In genomic region chr17:87459750-87460668, GRCm38 (mm10) we compare ENCODE assay signal across 7 mouse cellular contexts. TPM values are rescaled to one million over a fixed set of nuclear protein-coding genes. Genes with fewer than 3 reads are reported as not detected.
DNase-seq lines count a peak whose midpoint lies in the region; ATAC-seq lines count a peak whose summit lies in the region.

No protein-coding gene starts in this region.

- H3K9ac ChIP-seq in neural tube, embryonic 11.5 days (ENCODE audit: low read length): peak overlapping the region; percentile 35
- H3K9ac ChIP-seq in embryonic facial prominence, embryonic 11.5 days (replicated peaks; ENCODE audit: low read length): peak overlapping the region; percentile 25; the same call in 1 of the 2 replicates
- H3K9ac ChIP-seq in heart, embryonic 16.5 days (ENCODE audit: low read length): peak overlapping the region; percentile 68
- no peak overlapping the region for H3K9ac ChIP-seq in midbrain, embryonic 15.5 days

- 28% methylated on average over 14 of the region's 14 CpGs for WGBS in neural tube, embryonic 11.5 days
- 27% methylated on average over 14 of the region's 14 CpGs for WGBS in embryonic facial prominence, embryonic 11.5 days
- 7% methylated on average over 14 of the region's 14 CpGs for WGBS in heart, embryonic 16.5 days
- WGBS in limb, embryonic 10.5 days: 21% methylated on average over 14 of the region's 14 CpGs
- 16% methylated on average over 14 of the region's 14 CpGs for WGBS in midbrain, embryonic 15.5 days

- no peaks in the 10 kb centered on the region for H3K27me3 ChIP-seq in neural tube, embryonic 11.5 days (ENCODE audit: control insufficient read depth, insufficient read depth, low read length)
- H3K27me3 ChIP-seq in embryonic facial prominence, embryonic 11.5 days (ENCODE audit: control insufficient read depth, insufficient read depth, low read length): no peaks in the 10 kb centered on the region
- no peaks in the 10 kb centered on the region for H3K27me3 ChIP-seq in heart, embryonic 16.5 days (ENCODE audit: control insufficient read depth, insufficient read depth, low read length)
- peaks cover 20% of the 10 kb centered on the region; the same call in 1 of the 2 replicates for H3K27me3 ChIP-seq in limb, embryonic 10.5 days (ENCODE audit: low read depth, poor library complexity, severe bottlenecking)
- H3K27me3 ChIP-seq in midbrain, embryonic 15.5 days (replicated peaks): no peaks in the 10 kb centered on the region

- peaks cover 30% of the 10 kb centered on the region for H3K4me1 ChIP-seq in neural tube, embryonic 11.5 days (ENCODE audit: control insufficient read depth, insufficient read depth, low read length)
- H3K4me1 ChIP-seq in embryonic facial prominence, embryonic 11.5 days (ENCODE audit: control insufficient read depth, insufficient read depth, low read length): no peaks in the 10 kb centered on the region; the same call in 1 of the 2 replicates
- H3K4me1 ChIP-seq in heart, embryonic 16.5 days (ENCODE audit: control insufficient read depth, insufficient read depth, low read length): peaks cover 34% of the 10 kb centered on the region
- H3K4me1 ChIP-seq in limb, embryonic 10.5 days: peaks cover 37% of the 10 kb centered on the region
- peaks cover 39% of the 10 kb centered on the region for H3K4me1 ChIP-seq in midbrain, embryonic 15.5 days

- ATAC-seq in neural tube, embryonic 11.5 days (ENCODE audit: insufficient read depth, low FRiP score, low TSS enrichment): peak; percentile 36; the same call in 1 of the 2 replicates
- 0 out of 2 replicates have a peak, but pooled peaks have one; percentile 49 for ATAC-seq in embryonic facial prominence, embryonic 11.5 days (replicated peaks; ENCODE audit: insufficient number of reproducible peaks, low FRiP score, low TSS enrichment, low read depth)
- ATAC-seq in heart, embryonic 16.5 days (replicated peaks; ENCODE audit: extremely low read depth, insufficient read depth, low FRiP score): peak; percentile 25; the same call in 1 of the 2 replicates
- ATAC-seq in midbrain, embryonic 15.5 days (replicated peaks): 0 out of 2 replicates have a peak, but pooled peaks have one; percentile 49

- H3K27ac ChIP-seq in neural tube, embryonic 11.5 days (ENCODE audit: low read depth, low read length): peak overlapping the region; percentile 37; the same call in 1 of the 2 replicates
- H3K27ac ChIP-seq in embryonic facial prominence, embryonic 11.5 days (replicated peaks; ENCODE audit: low read depth, low read length): no peak overlapping the region
- peak overlapping the region; percentile 83 for H3K27ac ChIP-seq in heart, embryonic 16.5 days (ENCODE audit: low read length)
- peak overlapping the region; percentile 43; the same call in 1 of the 2 replicates for H3K27ac ChIP-seq in limb, embryonic 10.5 days
- H3K27ac ChIP-seq in midbrain, embryonic 15.5 days: peak overlapping the region; percentile 36

- peak overlapping the region; percentile 25 for H3K4me2 ChIP-seq in neural tube, embryonic 11.5 days (ENCODE audit: low read depth)
- peak overlapping the region; percentile 17; the same call in 1 of the 2 replicates for H3K4me2 ChIP-seq in embryonic facial prominence, embryonic 11.5 days (ENCODE audit: low read depth, low read length)
- H3K4me2 ChIP-seq in heart, embryonic 16.5 days (ENCODE audit: low read depth, low read length): peak overlapping the region; percentile 59
- peak overlapping the region; percentile 10; the same call in 1 of the 2 replicates for H3K4me2 ChIP-seq in midbrain, embryonic 15.5 days

- no peak overlapping the region for H3K4me3 ChIP-seq in neural tube, embryonic 11.5 days (ENCODE audit: low read depth, low read length)
- H3K4me3 ChIP-seq in embryonic facial prominence, embryonic 11.5 days (ENCODE audit: low read depth, low read length): no peak overlapping the region
- peak overlapping the region; percentile 23 for H3K4me3 ChIP-seq in heart, embryonic 16.5 days (ENCODE audit: low read length)
- peak overlapping the region; percentile 30 for H3K4me3 ChIP-seq in limb, embryonic 10.5 days
- no peak overlapping the region for H3K4me3 ChIP-seq in midbrain, embryonic 15.5 days

- no peaks in the 10 kb centered on the region for H3K36me3 ChIP-seq in neural tube, embryonic 11.5 days (ENCODE audit: control insufficient read depth, insufficient read depth, low read length)
- H3K36me3 ChIP-seq in embryonic facial prominence, embryonic 11.5 days (replicated peaks; ENCODE audit: control insufficient read depth, insufficient read depth, low read depth, low read length): no peaks in the 10 kb centered on the region
- no peaks in the 10 kb centered on the region for H3K36me3 ChIP-seq in heart, embryonic 16.5 days (ENCODE audit: control insufficient read depth, insufficient read depth)
- no peaks in the 10 kb centered on the region for H3K36me3 ChIP-seq in limb, embryonic 10.5 days
- H3K36me3 ChIP-seq in midbrain, embryonic 15.5 days (replicated peaks): no peaks in the 10 kb centered on the region

- H3K9me3 ChIP-seq in neural tube, embryonic 11.5 days (ENCODE audit: control insufficient read depth, low read length): no peaks in the 10 kb centered on the region
- no peaks in the 10 kb centered on the region for H3K9me3 ChIP-seq in embryonic facial prominence, embryonic 11.5 days (replicated peaks; ENCODE audit: control insufficient read depth, low read length)
- H3K9me3 ChIP-seq in heart, embryonic 16.5 days (replicated peaks; ENCODE audit: control insufficient read depth, low read length): no peaks in the 10 kb centered on the region
- H3K9me3 ChIP-seq in limb, embryonic 10.5 days (replicated peaks): no peaks in the 10 kb centered on the region
- no peaks in the 10 kb centered on the region for H3K9me3 ChIP-seq in midbrain, embryonic 15.5 days

- DNase-seq in neural tube, embryonic 11.5 days (ENCODE audit: low spot score): peak; percentile 45
- no peak for DNase-seq in neural tube, embryonic 10.5 days (ENCODE audit: extremely low spot score, low spot score)
- peak; percentile 35 for DNase-seq in embryonic facial prominence, embryonic 11.5 days (ENCODE audit: low spot score)
- peak; percentile 45 for DNase-seq in limb, embryonic 10.5 days (ENCODE audit: low spot score)
- DNase-seq in spleen, postnatal 36 days (ENCODE audit: low spot score in 2 of 2): no peak

RNA-seq across cellular contexts. Expression of gene Calm2, which starts 13.3 kb away (rescaled TPM):
- polyA plus RNA-seq in neural tube, embryonic 11.5 days (2014; fragmentation: Nextera tagmentation; extraction: Ambion mirVana): 1,603 and 1,604 TPM in 2 replicates
- polyA plus RNA-seq in embryonic facial prominence, embryonic 11.5 days (2014; fragmentation: Nextera tagmentation; extraction: Ambion mirVana): 1,261 and 1,315 TPM in 2 replicates
- 540 and 580 TPM in 2 replicates for polyA plus RNA-seq in heart, embryonic 16.5 days (2015; fragmentation: Nextera tagmentation; extraction: Ambion mirVana)
- polyA plus RNA-seq in limb, embryonic 10.5 days (2016; fragmentation: Nextera tagmentation; extraction: Ambion mirVana): 1,008 and 1,019 TPM in 2 replicates
- 1,861 and 1,975 TPM in 2 replicates for polyA plus RNA-seq in midbrain, embryonic 15.5 days (2015; fragmentation: Nextera tagmentation; extraction: Ambion mirVana)

RNA-seq across cellular contexts. Expression of gene Stpg4, which starts 32.5 kb away (rescaled TPM):
- polyA plus RNA-seq in neural tube, embryonic 11.5 days (2014; fragmentation: Nextera tagmentation; extraction: Ambion mirVana): 0.39 TPM in 1 of 2 replicates, not detected in the other
- not detected in 2 replicates for polyA plus RNA-seq in embryonic facial prominence, embryonic 11.5 days (2014; fragmentation: Nextera tagmentation; extraction: Ambion mirVana)
- polyA plus RNA-seq in heart, embryonic 16.5 days (2015; fragmentation: Nextera tagmentation; extraction: Ambion mirVana): not detected in 2 replicates
- not detected in 2 replicates for polyA plus RNA-seq in limb, embryonic 10.5 days (2016; fragmentation: Nextera tagmentation; extraction: Ambion mirVana)
- polyA plus RNA-seq in midbrain, embryonic 15.5 days (2015; fragmentation: Nextera tagmentation; extraction: Ambion mirVana): 0.42 and 0.54 TPM in 2 replicates

Comparison
In these comparisons a context has a peak if more than half of its experiments do, and no peak if none do; other contexts are left out.
1. DNase-seq: peak in neural tube, embryonic 11.5 days (single experiment), embryonic facial prominence, embryonic 11.5 days (single experiment) and limb, embryonic 10.5 days (single experiment); none in neural tube, embryonic 10.5 days (single experiment) and spleen, postnatal 36 days (0 of 2).
2. H3K4me3 ChIP-seq: peak in heart, embryonic 16.5 days (single experiment) and limb, embryonic 10.5 days (single experiment); none in neural tube, embryonic 11.5 days (single experiment), embryonic facial prominence, embryonic 11.5 days (single experiment) and midbrain, embryonic 15.5 days (single experiment).
3. Peak in every context shown above with its lines, with median percentiles within 50 percentile points of each other: ATAC-seq and H3K4me2 ChIP-seq.